Mouse (Mus musculus): ENCODE results near the gene Rsl1d1.
A peak's percentile ranks its signal among the peaks of the same experiment; 100 is the strongest.

The Rsl1d1 gene

GRCm38 (mm10) chr16:11202571-11203554, at the start of gene Rsl1d1:
Gene Rsl1d1 (minus strand): TSS chr16:11203331.
- DNase-seq (ENCODE audit: low read depth) = peak; percentile 98

- no peak for DNase-seq (ENCODE audit: low read depth)
These were observed 44.7 kb upstream of the Rsl1d1 start for GRCm38 (mm10) chr16:11247791-11248190.

GRCm38 (mm10) chr16:11245767-11246166, 42.6 kb upstream of the Rsl1d1 start:
- no peak for DNase-seq (ENCODE audit: low read depth)

GRCm38 (mm10) chr16:11242401-11242800, 39.3 kb upstream of the Rsl1d1 start:
- DNase-seq (ENCODE audit: low read depth) = no peak

GRCm38 (mm10) chr16:11217801-11218200, 14.7 kb upstream of the Rsl1d1 start:
- DNase-seq (ENCODE audit: low read depth) = no peak

- peak; percentile 6 for DNase-seq (ENCODE audit: low read depth)
These were observed 664 bp upstream of the Rsl1d1 start for GRCm38 (mm10) chr16:11203600-11204390.

- no peak for DNase-seq (ENCODE audit: low read depth)
These were observed 1.3 kb downstream of the Rsl1d1 start for GRCm38 (mm10) chr16:11201740-11202394.

GRCm38 (mm10) chr16:11200247-11200646, 2.9 kb downstream of the Rsl1d1 start:
- no peak for DNase-seq (ENCODE audit: low read depth)

GRCm38 (mm10) chr16:11198467-11198866, 4.7 kb downstream of the Rsl1d1 start:
- no peak for DNase-seq (ENCODE audit: low read depth)

- DNase-seq (ENCODE audit: low read depth) = no peak
These were observed 6.1 kb downstream of the Rsl1d1 start for GRCm38 (mm10) chr16:11197052-11197451.

- DNase-seq (ENCODE audit: low read depth) = no peak
These were observed 9.9 kb downstream of the Rsl1d1 start for GRCm38 (mm10) chr16:11193231-11193630.

- no peak for DNase-seq (ENCODE audit: low read depth)
These were observed 13.0 kb downstream of the Rsl1d1 start for GRCm38 (mm10) chr16:11190150-11190549.

- DNase-seq (ENCODE audit: low read depth) = no peak
These were observed 25.7 kb downstream of the Rsl1d1 start for GRCm38 (mm10) chr16:11177404-11177803.

GRCm38 (mm10) chr16:11176884-11177244, 26.3 kb downstream of the Rsl1d1 start:
- no peak for DNase-seq (ENCODE audit: low read depth)

GRCm38 (mm10) chr16:11176208-11176883, 26.8 kb downstream of the Rsl1d1 start, which contains the start of gene Zc3h7a:
Gene Zc3h7a (minus strand): TSS chr16:11176393.
- DNase-seq (ENCODE audit: low read depth) = peak; percentile 79

GRCm38 (mm10) chr16:11175489-11176207, 27.5 kb downstream of the Rsl1d1 start:
- DNase-seq (ENCODE audit: low read depth) = peak; percentile 72

GRCm38 (mm10) chr16:11175100-11175488, 28.0 kb downstream of the Rsl1d1 start:
- no peak for DNase-seq (ENCODE audit: low read depth)

- DNase-seq (ENCODE audit: low read depth) = peak; percentile 76
These were observed 28.5 kb downstream of the Rsl1d1 start for GRCm38 (mm10) chr16:11174671-11175081.

- DNase-seq (ENCODE audit: low read depth) = no peak
These were observed 31.5 kb downstream of the Rsl1d1 start for GRCm38 (mm10) chr16:11171679-11172078.

GRCm38 (mm10) chr16:11166431-11166830, 36.7 kb downstream of the Rsl1d1 start:
- DNase-seq (ENCODE audit: low read depth) = no peak

GRCm38 (mm10) chr16:11164695-11165255, 38.4 kb downstream of the Rsl1d1 start:
- DNase-seq (ENCODE audit: low read depth) = no peak
